Mouse (Mus musculus): ENCODE results near the gene Nadk2.

Gene Nadk2

DNA sequence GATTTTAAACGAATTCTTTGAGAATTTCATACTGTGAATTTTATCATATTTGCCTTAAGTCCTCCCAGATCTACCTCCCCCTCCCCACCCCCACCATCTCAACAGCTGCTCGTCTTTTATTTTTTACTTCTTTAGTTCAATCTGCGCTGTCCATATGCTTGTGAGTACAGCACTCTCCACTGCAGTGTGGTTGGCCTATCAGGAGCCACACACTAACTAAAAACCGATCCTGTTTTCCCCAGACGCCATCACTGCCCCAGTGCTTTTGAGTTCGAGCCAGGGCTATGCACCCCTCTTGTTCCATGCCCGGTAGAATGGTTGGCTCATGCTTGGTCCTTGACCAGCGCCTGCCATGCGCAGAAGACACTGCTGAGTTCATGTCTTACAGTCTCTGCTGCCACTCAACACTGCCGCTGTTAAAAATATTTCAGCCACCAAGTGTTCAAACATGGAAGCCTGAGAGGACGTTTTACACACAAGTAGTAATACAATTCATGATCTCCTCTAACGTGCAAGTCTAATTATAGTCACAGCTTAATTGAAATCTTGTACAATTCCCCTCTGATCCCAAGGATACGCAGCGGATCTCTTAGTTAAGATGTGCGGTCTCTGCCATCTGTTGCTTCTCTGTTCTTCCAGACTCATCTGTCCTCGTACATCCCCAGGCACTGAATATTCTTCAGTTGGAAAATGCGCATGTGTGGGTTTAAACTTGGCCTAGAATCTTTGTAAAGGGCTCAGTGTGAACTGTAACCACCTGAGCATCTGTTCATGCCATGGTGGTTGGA is 17.0 kb downstream of the Nadk2 start:
- DNase-seq = no peak

DNA sequence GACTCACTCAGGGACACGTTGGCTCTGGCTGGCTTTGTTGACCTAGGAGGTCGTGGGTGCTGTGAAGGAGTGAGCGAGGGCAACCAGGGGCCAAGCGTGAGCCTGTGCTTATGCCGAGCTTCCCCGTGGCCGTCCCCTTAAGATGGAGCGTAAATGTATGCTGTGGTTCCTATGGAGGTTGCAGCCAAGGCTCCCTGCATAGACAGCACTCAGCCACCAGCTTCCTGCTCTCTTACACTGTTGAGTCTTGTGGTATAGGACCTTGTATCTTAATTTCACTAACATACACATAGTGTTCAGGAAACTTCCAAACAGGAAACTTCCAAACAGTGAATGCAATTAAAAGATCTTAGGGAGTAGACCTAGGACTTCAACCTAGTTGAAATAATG is 17.6 kb downstream of the Nadk2 start:
- no peak for DNase-seq

DNA sequence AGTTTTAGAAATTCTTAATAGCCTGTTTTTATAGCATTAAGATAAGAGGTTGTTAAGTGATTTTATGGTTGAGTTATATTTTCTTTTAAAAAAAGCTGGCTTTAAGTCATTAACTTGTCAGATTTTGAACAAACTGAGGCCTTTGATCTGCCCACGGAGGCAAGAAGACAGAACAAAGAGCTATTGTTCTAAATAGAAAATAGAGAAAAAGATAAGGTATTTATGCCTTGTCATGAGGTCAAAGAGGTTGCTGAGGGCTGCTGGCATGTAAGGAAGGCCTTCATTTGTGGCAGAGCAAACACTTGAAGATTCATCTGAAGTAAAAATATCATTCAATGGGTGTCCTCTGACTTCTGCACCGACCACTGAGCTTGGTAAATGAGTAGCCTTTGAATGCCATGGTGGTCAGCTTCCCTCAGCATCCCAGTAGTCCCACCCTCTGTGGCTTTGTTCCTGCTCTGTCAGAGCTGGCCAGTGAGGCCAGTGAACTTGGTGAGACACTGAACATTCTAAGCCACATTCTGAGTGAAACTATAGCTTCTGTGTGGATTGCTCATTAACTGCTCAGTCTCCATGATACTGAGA is 18.2 kb downstream of the Nadk2 start:
- DNase-seq = no peak

DNA sequence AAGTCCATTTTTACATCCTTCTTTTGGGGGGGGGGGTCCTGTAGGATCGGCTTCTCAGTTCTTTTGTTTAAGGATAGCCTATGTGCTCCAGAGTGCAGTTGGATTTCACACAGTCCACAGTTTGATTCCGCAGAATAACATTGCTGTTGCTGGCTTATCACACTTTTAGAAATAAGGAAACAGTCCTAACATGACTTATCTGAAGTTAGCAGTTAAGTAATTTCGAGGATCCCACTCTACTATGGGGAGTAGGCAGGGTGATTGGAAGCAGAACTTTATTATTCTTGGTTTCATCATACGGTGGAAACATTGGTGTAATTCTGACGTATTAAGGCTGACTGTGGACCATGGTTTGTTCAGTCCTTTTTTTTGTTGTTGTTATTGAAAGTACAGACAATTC is 19.6 kb downstream of the Nadk2 start:
- DNase-seq = no peak

DNA sequence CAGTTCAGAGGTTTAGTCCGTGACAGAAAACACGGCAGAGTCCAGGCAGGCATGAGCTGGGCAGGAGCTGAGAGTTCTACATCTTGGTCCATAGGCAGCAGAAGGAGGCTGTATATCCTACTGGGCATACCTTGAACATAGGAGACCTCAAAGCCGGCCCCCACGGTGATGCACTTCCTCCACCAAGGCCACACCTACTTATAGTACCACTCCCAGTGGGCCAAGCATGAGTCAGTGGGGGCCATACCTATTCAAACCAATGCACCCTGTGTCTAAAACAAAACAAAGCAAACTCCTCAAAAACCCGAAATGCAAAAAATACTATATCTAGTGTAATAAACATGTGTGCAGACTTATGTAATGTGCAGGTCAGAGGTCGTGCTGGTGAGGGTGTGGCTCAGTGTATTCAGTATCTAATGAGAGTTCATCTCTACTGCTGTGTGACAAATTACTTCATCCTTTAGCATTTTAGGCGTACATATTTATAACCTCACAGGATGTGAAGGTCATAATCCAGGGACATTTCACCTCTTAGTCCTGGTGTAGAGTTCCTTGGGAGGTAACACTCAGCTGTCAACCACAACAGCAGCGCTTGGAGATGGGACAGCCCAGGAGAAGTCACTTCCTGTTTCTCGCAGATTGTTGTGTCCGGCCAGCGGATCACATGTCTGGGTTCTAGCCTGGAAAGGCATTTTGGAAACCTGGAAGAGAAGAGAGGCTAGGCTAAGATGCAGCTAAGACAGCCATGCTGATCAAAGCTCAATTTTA is 22.7 kb downstream of the Nadk2 start:
- no peak for DNase-seq

DNA sequence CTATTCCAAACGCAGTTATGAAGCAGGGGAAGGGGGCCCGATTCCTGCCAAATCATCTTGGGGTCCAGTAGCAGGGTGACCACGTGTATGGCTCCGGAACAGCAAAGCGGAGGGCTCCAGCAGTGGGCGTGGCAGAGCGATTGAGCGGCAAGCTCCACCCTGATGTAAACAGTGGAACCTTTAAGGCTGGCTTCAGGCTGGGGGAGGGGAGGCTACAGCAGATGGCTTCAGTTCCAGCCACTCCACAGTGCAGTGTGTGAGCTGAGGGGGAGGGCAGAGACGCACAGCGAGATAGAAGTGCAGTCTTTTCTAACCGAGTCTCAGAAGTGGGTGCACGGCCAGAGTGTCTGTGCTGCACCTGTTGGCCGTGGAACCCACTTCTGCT is 23.3 kb downstream of the Nadk2 start:
- DNase-seq = no peak

DNA sequence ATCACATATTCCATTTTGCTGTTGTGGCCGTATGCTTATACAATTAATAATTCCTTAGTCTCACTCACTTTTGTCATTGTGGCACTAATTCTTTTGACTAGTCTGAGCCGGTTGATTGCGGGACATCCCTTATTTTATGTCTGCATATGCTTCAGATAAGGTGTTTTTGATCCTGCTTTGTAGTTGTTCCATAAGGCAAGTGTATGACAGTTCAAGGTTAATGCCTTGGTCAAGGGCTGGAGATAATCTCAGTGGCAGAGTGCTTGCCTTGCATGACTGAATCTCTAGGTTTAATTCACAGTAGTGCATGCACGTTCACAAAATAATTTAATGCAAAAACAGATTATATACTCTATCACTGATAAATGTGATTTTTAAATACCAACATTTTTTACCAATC is 25.8 kb downstream of the Nadk2 start:
- DNase-seq = no peak

DNA sequence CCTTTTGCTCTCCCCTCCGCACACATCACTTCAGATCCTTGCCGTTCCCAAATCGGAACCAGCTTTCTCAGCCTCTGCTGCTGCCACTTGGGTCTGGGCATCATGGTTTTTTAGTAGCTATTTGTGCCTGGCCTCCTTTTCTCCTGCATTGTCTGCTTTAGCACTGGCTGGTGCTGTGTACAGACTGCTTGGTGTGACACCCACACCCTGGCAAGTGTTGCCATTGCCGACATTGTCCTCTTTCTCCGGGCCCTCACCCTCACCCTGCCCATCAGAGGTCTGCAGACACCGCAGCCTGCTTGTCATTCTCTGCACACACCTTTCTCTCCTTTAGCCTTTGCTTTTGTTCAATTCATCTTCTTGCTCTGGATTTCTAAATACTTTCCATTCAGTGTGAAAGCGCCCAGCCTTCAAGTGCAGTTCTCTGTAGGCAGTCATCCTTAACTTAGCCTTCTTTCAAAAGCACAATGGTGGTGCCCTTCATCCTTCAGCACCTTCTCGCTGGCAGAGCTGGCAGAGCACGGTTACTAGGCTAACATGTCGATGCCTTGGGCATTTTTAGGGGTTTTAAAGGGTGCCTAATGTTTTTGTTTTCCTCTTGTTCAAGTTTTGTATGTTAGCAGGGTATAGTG is 29.5 kb downstream of the Nadk2 start:
- DNase-seq = no peak

DNA sequence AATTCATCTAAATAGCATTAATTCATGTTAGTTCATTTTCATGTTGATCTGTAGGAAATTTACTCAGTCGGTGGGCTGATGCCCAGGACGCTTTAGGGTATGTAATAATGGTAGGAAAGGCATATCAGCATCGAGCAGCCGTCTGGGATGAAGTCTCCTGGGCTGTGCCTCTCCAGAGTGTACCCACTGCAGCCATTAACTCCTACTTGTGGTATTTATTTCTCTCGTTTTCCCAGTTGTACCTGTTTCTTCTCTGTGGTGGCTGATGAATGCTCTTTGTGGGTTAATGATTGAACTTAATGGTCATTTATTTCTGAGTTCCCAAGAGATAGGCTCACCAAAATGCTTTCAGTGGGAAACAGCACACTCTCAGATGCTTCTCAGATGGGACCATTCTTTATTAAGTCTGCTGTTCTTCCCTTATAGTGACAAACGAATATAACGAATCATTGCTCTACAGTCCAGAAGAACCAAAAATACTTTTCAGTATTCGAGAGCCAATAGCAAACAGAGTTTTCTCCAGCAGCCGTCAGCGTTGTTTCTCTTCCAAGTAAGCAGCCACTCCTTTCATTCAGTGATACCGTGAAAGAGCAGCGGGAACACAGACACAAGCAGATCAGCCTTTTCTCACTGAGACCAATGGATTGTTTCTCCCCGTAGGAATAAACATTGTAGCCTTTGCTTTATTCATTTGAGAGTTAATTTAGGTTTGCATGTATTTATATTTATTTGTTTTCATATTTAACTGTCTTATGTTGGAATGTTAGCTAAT is 35.4 kb downstream of the Nadk2 start:
- DNase-seq = no peak

DNA sequence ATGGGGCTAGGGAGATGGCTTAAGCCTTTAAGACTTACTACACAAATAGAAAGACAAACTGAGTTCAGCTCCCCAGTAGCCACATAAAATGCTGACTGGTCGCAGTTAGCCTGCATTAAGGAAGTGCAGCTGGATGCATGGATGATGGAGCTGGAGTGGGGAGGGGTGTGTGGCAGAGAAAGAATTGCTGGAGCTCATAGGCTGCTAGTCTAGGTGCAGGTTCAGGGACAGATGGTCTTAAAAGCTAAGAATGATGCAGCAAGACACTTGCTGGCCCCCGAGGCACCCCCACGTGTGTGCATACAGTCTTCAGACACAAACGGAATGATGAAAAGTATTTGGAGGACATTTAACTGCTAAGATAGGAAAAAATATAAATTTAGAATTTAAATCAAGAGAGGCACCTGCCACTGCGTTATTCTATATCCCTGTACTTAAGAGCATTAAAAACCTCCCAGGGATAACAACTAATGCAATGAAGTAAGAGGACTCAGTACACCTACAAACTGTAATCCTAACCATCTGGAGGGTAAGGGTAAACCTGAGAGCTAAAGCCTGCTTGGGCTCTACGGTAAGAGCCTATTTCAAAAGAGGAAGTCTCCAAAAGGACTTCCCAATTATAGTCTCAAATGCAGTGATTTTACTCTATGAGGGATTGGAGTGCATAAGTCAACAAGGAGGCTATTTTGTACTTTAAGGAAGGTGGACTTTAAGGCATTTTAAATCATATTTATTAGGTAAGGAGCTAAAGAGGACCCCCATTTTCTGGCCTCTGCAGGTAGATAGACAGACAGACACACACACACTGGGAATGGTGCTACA is 39.7 kb downstream of the Nadk2 start:
- DNase-seq = no peak

DNA sequence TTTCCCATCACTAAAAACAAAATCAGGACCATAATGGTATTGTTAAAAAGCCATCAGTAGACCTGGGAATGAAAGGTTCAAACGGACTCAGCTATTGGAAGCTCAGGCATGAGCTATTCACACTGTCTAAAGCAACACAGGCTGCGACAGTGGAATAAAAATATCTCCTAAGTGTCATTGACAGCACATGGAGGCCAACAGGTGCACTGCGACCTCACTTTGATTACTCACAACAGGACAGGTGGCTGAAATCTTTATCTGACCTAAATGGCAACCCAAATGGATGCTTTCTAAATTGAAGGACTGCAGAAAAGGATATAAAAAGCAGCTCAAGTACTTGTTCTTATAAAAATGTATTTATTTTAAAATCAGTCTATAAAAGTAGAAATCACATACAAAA is 40.6 kb downstream of the Nadk2 start:
- no peak for DNase-seq

DNA sequence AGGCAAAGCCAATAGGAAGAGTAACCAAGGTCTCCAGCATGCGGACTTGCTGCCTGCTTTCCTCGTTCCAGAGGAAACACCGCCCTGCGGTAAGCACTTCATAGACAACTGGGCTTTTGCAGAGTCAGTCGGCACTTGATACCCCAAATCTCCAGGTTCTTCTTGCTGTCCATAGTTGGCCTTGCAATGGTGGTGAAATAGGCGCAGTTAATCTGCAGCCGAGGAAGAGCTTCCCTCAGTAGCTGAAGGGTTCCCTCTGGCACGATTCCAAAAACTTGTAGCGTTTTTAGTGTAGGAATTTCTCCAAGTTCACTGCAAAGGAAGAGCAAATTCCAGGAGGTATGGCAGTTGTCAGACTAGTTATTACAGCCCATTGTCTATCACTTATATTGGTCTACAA is 42.5 kb downstream of the Nadk2 start:
- DNase-seq = no peak

DNA sequence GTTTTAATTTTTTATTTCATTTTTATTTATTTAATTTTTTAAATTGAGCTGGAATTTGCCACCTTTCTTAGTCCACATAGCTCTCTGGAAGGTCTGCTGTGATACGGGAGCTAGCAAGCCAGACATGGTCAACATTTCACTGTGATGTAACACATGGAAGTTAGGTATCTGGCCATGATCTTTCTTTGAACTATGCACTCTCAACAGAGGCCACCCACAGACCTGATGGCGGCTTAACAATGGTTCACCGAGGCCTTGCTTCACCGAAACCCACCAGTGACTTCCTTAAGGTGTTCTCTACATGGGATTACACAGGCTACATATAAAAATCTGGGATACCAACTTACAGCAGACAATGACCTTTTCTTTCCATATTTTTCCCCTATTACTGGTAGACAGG is 43.1 kb downstream of the Nadk2 start:
- DNase-seq = no peak

DNA sequence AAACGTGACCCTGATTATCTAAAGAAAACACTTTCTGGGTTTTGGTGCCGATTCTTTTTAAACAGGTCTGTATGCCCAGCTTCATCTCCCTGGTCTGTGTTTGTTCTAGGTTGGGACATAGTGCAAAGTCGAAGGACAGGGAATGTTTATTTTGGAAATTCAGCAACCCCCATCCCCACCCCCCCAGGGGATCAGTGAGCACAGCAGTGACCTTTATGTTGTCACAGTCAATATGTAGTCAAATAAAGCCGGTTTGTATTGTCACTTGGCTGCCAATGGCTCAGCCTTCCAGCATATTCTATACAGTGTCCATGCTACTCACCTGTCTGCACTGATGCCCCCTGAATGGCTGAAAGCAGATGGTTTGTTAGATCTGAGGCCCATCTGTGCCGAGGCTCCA is 43.5 kb downstream of the Nadk2 start:
- peak in 1 of 2 experiments; percentile 47 for DNase-seq

DNA sequence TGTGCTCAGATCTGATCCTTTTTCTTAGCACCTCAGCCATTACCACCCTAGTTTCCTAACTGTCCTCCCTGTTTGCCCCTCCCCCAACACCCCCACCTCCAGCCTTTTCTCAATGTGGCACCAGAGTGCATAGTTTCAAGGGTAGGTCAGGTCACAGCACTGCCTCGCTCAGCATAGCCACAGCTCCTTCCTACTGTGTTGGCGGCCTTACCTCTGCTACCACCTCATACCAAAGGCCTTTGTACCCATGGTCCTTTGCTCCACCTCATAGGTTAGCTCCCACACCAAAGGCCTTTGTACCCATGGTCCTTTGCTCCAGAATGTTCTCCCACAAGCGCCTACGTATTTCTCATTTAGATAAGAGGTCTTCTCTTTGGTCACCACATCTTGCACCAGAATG is 47.8 kb downstream of the Nadk2 start:
- DNase-seq = peak; percentile 36 to 49

DNA sequence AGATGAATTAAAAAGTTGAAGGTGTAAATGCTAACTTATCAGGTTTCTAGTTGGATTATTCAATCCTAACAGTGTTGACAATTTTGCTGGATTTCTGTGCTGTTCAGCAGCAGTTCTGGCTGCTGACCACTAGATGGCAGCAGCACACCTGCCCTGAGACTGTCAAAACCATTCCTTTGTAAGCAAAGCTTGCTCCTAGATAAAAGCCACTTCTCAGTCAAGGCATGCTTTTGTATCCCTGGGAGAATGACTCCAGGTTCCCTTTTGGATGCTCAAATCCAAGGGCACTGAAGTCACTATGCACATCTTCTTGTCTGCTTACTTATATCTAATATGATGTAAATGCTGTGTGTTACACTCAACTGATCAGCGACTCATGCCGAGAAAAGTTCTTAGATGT is 49.0 kb downstream of the Nadk2 start:
- DNase-seq = peak in 1 of 2 experiments; percentile 67

DNA sequence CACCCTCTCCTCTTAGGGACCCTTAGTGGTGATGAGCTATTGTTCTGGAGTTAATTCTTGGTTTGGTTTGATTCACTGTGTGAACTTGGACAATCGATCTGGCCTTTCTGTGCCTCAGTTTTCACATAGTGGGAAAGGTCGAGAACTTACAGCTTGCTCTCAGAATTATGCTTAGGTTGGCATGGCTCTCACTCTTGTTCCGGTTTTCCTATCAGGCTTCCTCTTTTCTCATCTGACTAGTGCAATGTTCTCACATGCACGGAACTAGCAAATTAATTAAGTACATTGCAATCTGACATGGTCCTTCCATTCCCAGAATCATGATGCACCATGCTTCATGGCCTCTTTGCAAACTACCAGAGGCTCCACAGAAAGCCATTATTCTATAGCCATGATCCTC is 51.9 kb downstream of the Nadk2 start:
- no peak for DNase-seq

DNA sequence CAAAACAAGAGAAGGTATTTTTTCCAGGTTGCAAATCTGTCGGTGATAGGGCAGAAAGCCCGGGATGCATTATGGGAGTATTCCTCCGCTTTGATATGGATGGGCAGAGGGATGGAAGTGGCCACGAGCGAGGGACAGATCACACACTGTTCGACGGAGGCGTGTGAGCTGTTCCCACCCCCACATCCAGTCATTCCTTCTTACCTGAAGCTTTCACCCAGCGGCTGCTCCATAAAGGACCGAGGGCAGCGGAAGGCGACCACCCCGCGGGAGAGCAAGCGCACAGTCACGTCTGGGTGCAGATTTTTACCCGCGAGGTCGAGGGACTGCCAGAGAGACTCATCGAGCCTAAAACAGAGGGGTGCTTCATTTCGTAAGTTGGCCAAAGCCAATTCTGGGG is 53.8 kb downstream of the Nadk2 start:
- no peak for DNase-seq

DNA sequence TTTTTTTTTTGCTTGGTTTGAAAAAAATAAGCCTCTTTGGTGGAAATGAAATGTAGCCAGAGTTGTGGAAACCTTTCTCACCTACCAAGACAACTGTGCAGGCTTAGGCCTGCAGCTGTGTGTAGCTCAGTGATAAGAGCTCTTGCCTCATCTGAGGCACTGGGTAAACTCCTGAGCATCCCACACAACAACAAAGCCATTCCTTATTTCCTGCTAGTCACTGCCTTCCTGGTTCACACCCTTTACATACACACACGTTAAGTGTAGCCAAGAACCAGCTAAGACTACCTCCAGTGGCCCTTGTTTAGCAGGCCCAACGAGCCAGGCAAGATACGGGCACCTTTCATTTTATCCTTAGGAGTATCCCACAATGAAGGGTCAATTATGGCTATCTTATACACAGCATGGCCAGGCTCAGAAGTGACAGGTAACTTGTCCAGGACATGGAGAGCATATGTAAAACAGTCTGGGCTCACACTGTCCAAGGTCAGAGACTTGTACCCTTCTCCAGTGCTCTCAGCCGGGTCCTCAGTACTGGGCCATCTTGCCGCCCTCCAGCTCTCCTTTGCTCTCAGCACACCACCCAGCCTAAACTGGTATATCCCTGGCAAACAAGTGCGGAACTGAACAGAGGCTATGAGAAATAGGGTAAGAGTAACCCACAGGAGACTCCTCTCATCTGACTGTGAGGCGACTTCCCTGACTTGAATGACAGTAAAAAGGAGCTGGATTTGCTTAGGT is 56.2 kb downstream of the Nadk2 start:
- no peak for DNase-seq

DNA sequence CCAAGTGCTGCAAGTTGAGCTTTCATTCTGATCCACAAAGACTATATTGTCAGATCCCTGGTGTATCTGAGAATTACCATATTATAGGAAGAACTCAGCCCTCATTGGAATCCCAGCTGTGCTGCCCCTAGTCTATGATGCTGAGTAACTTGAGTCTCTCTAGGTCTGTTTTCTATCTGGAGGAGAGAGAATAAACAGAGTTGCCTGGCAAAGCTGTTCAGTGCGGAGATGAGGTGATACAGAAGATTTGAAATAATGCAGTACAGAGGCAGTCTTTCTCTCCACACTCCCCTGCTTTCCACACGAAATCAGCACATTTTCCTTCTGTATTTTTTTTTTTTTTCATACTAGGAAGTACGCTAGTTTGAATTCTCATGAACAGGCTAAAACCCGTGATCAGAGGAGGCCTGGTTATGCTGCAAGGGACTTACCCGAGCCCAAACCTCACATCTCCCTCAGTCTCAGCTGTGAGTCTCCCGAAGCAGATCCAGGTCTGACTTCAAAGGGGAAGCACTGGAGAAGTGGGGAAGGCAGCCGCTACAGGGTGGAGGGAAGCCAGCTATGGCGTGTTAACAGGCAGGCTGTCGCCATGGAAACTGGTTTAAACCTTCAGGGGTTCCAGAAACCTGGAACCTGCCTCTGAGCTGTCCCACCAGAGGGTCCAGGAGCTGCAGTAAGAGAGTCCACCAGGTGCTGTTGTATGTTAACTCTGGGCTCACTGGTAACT is 59.9 kb downstream of the Nadk2 start:
- DNase-seq = no peak

DNA sequence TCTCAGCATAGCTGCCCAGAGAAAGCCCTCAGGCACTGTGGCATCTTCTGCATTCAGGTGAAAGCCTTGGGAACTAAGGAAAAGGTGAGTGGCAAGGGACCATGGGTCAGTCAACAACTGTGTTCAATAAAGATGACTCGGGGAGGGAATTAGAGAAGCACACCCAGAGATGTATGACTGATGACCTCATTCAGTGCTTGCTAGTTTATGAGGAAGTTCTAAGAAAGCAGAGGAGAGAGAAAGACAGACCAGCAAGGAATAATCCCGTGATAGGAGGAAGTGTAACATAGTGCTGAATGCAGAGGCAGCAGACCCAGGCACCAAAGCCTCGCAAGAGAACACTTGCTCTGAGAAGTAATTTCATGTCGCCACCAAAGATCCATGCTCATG is 60.4 kb downstream of the Nadk2 start:
- no peak for DNase-seq

Data from kidney, postnatal 36 days (tissue).